Mouse (Mus musculus) embryonic facial prominence, embryonic 15.5 days (tissue): ENCODE results near the gene Kdm4c. TPM values are rescaled to one million over a fixed set of nuclear protein-coding genes. Genes with fewer than 3 reads are reported as not detected.

Experiments
- polyA plus RNA-seq: library from polyadenylated mRNA; unstranded; fragments of >200 nt; fragmentation: Nextera tagmentation; extraction: Ambion mirVana; gene quantifications from 2 replicates; pipeline ENCODE4 v1.2.1, GENCODE M21; 2015

The Kdm4c gene
- polyA plus RNA-seq, 1 experiment from 2014 or later = 15.5 TPM

Other genes starting within 250 kb of the Kdm4c start
- gene Frmd3, start 229.1 kb upstream of the Kdm4c start, polyA plus RNA-seq = 4.4 and 5.1 TPM in 2 replicates